Mouse (Mus musculus): Measurements from ENCODE around the gene Cacng6. TPM values are rescaled to one million over a fixed set of nuclear protein-coding genes. Genes with fewer than 3 reads are reported as not detected.

The Cacng6 gene
- total and polyA plus RNA-seq, 3 experiments = 0.08 TPM; not detected in 2

- TF ChIP-seq UBTF (IDR thresholded peaks at IDR 0.05; ENCODE audit: borderline replicate concordance, insufficient read depth, low read depth, low read length) (no peak), MAFK (IDR thresholded peaks at IDR 0.05; ENCODE audit: borderline replicate concordance, low read depth, low read length) (no peak), EP300 (IDR thresholded peaks at IDR 0.05; ENCODE audit: low read depth in 1 of 2, low read length in 2 of 2) (peak; percentile 31 to 60; a peak in 2 of 4 replicates), HCFC1 (IDR thresholded peaks at IDR 0.05; ENCODE audit: low read depth, low read length) (peak; percentile 67)
Measured at GRCm38 (mm10) chr7:3411160-3411941, 12.6 kb upstream of the Cacng6 start (continued).

DNA sequence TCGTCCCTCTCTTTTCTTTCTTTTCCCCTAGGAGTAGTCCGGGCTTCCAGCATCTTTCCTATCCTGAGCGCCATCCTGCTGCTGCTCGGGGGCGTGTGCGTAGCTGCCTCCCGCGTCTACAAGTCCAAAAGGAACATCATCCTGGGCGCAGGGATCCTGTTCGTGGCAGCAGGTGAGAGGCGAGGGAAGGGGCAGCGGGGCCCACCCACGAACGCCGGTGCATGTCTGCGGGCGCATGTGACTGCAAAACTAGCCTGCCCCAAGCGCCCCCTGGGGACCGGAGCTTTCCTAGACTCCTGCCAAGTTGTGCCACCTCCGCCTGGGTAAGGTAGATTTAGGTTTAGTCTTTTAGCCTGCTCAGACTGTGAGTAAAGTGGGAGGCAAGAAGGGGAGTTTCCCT, 12.0 kb upstream of the Cacng6 start:
- Histone ChIP-seq H3K9ac (ENCODE audit: control insufficient read depth, low read depth, low read length, poor library complexity, severe bottlenecking) (peak overlapping the region; percentile 96), H3K4me3 (ENCODE audit: control insufficient read depth in 1 of 2, insufficient read depth in 1 of 2, low read depth in 2 of 2, low read length in 2 of 2) (peak overlapping the region; percentile 68 to 89)

GRCm38 (mm10) chr7:3414888-3415287, 9.1 kb upstream of the Cacng6 start:
- no peak for TF ChIP-seq SIN3A (IDR thresholded peaks at IDR 0.05; ENCODE audit: low read length)
- TF ChIP-seq ETS1 (IDR thresholded peaks at IDR 0.05; ENCODE audit: low read depth, low read length) = no peak
- TF ChIP-seq USF1 (IDR thresholded peaks at IDR 0.05; ENCODE audit: low read depth, low read length) = no peak
- H3K36me3 ChIP-seq (ENCODE audit: control insufficient read depth in 1 of 2, insufficient read depth in 2 of 2, low read length in 2 of 2) = peaks cover 0 to 3% of the 10 kb centered on the region in 2 experiments; a peak in 1 of 4 replicates
- H3K9me3 ChIP-seq (replicated peaks; ENCODE audit: insufficient read depth, low read length) = no peaks in the 10 kb centered on the region
- H3K79me2 ChIP-seq (ENCODE audit: control insufficient read depth, insufficient read depth, low read length, poor library complexity) = peaks cover 10% of the 10 kb centered on the region
- H3K4me3 ChIP-seq (ENCODE audit: control insufficient read depth in 1 of 2, insufficient read depth in 1 of 2, low read depth in 2 of 2, low read length in 2 of 2) = no peak overlapping the region
- peaks cover 0 to 9% of the 10 kb centered on the region in 2 experiments; a peak in 3 of 4 replicates for H3K4me1 ChIP-seq (ENCODE audit: control insufficient read depth in 1 of 2, insufficient read depth in 2 of 2, low read length in 2 of 2)
- H3K9ac ChIP-seq (ENCODE audit: control insufficient read depth, low read depth, low read length, poor library complexity, severe bottlenecking) = no peak overlapping the region
- no peak overlapping the region for H3K27ac ChIP-seq (ENCODE audit: control insufficient read depth, low read depth, low read length)
- no peak for DNase-seq (ENCODE audit: low read depth, low spot score)
- H3K27me3 ChIP-seq (ENCODE audit: control insufficient read depth in 1 of 2, insufficient read depth in 2 of 2, low read length in 2 of 2) = no peaks in the 10 kb centered on the region

More for the DNA sequence above, 12.0 kb upstream of the Cacng6 start:
- no peaks in the 10 kb centered on the region for H3K9me3 ChIP-seq (replicated peaks; ENCODE audit: insufficient read depth, low read length)
- peaks cover 10% of the 10 kb centered on the region for H3K79me2 ChIP-seq (ENCODE audit: control insufficient read depth, insufficient read depth, low read length, poor library complexity)
- TF ChIP-seq USF1 (IDR thresholded peaks at IDR 0.05; ENCODE audit: low read depth, low read length) (peak; percentile 61), USF2 (IDR thresholded peaks at IDR 0.05; ENCODE audit: borderline replicate concordance in 1 of 2, insufficient read depth in 1 of 2, low read depth in 1 of 2, low read length in 2 of 2) (no peak), RAD21 (IDR thresholded peaks at IDR 0.05; ENCODE audit: low read depth, low read length) (peak; percentile 9), POLR2AphosphoS5 (IDR thresholded peaks at IDR 0.05; ENCODE audit: borderline replicate concordance, low read depth, low read length) (no peak), MYC (IDR thresholded peaks at IDR 0.05; ENCODE audit: low read depth, low read length) (peak; percentile 56; the same call in 1 of the 2 replicates), BHLHE40 (IDR thresholded peaks at IDR 0.05; ENCODE audit: borderline replicate concordance, low read depth, low read length) (peak; percentile 21; the same call in 1 of the 2 replicates), SIN3A (IDR thresholded peaks at IDR 0.05; ENCODE audit: low read length) (peak; percentile 39), GATA1 (IDR thresholded peaks at IDR 0.05; ENCODE audit: low read depth, low read length) (no peak), MAFK (IDR thresholded peaks at IDR 0.05; ENCODE audit: borderline replicate concordance, low read depth, low read length) (no peak), SMC3 (IDR thresholded peaks at IDR 0.05; ENCODE audit: low read depth, low read length) (peak; percentile 45), CTCF (IDR thresholded peaks at IDR 0.05 in 2 of 3, conservative IDR thresholded peaks at IDR 0.05 in 1 of 3; ENCODE audit: control insufficient read depth in 1 of 3, insufficient read depth in 1 of 3, low read depth in 2 of 3, low read length in 3 of 3, poor library complexity in 1 of 3, severe bottlenecking in 1 of 3) (peak; percentile 27 to 66 (median 58); a peak in 5 of 6 replicates), MAX (IDR thresholded peaks at IDR 0.05; ENCODE audit: low read length) (peak; percentile 67)
- peaks cover 0 to 9% of the 10 kb centered on the region in 2 experiments for H3K4me1 ChIP-seq (ENCODE audit: control insufficient read depth in 1 of 2, insufficient read depth in 2 of 2, low read length in 2 of 2)
- H3K27me3 ChIP-seq (ENCODE audit: control insufficient read depth in 1 of 2, insufficient read depth in 2 of 2, low read length in 2 of 2) = no peaks in the 10 kb centered on the region
- peak overlapping the region; percentile 94 for H3K27ac ChIP-seq (ENCODE audit: control insufficient read depth, low read depth, low read length)
- peaks cover 0 to 7% of the 10 kb centered on the region in 2 experiments; a peak in 3 of 4 replicates for H3K36me3 ChIP-seq (ENCODE audit: control insufficient read depth in 1 of 2, insufficient read depth in 2 of 2, low read length in 2 of 2)
- DNase-seq (ENCODE audit: low read depth, low spot score) = peak; percentile 78

Measured in MEL (cell line).